Mouse (Mus musculus) cerebellum, postnatal 14 days (tissue): ENCODE results near the gene Comt.

Source experiments
- DNase-seq, 2 experiments: peaks; one replicate each; pipeline ENCODE4 v3.0.0; 2021; ENCODE audit warnings: mixed read lengths in 2 of 2

The Comt gene

DNA sequence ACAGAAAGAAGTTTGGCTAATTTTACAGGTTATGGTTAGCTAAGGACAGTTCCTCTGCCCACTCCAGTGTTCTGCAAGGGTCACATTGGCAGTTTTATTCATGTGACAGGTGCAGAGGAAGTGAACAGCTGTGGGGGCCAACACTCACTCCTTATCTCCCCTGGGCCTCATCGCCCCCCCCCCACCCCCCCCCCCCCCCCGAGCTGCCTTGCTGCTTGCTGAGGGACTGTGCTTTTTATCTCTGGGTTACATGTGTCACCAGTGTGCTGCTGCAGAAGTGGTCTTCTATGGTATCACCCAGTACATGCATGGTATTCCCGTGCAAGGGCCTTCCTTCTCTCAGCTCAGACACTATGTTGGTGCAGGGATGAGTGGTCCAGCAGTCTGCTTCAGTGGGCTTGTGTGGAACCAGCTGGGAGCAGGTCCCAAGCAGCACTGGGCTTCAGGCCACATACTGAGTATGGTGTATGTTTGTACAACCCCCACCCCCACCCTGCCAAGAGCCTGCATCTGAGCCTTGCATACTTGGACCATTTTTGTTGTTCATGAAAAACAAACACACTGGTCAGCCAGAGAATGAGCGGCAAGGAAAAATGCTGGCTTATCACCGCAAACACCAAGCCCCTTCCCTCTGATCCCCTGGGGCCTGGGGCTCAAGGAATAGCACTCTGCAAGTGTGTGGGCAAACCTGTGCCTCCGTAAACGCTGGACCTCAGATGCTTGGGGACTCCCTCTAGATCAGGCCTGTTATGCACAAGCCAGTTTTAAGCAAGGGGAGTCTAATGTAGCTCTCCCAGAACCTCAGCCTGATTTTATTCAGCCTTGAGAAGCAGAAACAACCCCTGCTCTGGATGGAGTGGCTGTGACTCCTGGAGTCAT lies 38.7 kb downstream of the Comt start:
- no peak for DNase-seq

DNA sequence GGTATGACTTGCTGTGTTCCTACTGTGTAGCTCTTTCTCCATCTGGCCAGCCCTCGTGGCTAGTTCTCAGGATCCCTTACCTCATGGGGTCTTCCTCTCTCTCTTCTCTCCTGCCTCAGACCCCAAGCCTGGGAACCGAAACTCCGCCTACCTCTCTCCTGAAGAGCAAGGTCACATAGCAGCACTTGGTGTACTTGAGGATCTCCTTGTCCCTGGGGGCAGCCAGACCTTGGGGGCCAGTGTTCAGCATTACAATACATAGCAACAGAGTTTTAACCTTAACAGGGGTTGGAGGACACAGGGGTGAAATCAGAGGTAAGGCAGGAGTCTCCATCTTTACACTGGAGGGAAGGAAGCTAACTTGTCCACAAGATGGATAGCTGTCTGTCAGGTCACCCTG lies 39.7 kb downstream of the Comt start:
- DNase-seq, result peak in 1 of 2 experiments; percentile 12

DNA sequence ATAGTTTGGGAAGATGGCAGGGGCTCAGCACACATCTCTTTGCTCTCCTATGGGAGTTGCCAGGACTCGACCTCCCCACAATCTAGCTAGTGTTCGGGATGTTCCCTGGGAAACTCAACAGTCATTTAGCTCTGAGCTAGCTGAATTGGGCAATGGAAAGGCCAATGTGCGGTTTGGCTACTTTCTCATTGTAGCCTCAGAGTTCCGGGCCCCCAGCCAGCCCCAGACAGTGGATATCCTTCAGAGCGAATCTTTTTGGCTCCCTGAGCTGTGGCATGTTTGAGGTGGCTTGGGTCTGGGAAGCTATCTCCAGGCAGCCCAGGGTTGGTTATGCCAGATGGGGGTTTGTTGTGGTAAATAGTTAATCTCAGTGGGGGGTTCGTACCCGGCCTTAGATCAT lies 40.2 kb downstream of the Comt start:
- DNase-seq, result peak; percentile 66 to 74

DNA sequence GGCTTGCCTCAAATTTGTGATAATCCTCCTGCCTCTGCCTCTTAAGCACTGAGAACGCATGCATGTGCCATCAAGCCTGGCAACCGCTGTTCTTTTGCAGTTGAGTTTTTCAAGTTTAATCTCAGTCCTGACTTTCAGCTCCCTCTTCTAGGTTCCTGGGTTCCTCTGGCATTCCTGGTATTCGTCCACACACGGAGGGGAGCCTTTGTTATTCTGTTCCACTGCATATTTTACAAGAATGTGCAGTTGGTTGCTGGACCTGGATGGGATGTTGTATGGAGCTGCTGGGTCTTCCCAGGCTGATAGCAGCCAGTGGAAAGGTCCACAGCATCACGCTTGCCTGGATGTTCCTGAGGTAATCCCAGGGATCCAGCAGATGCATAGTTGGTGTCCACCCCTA lies 41.2 kb downstream of the Comt start:
- no peak for DNase-seq

- DNase-seq, result no peak
These were observed 42.0 kb downstream of the Comt start for GRCm38 (mm10) chr16:18384659-18385058.

DNA sequence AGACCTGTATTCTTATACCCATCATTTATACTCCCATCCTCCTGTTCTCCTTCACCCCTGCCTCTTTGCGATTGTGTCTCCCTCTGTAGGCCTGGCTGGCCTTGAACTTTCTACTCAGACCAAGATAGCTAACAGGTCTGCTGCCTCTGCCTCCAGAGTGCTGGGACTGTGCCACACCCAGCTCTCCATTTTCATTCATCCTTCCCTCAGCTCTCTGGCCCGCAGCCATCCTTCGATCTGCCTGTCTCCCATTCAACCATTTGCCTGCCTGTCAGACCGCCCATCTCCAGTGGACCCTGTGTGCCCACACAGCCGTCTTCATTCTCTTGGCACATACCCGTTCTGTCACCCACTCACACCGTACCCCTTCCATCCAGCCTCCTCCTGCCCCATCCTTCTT lies 42.4 kb downstream of the Comt start:
- peak in 1 of 2 experiments; percentile 24 for DNase-seq

GRCm38 (mm10) chr16:18383756-18384155 lies 42.9 kb downstream of the Comt start:
- DNase-seq, result no peak

- DNase-seq, result peak; percentile 56 to 61
These were observed 43.5 kb downstream of the Comt start for GRCm38 (mm10) chr16:18383045-18383726.

GRCm38 (mm10) chr16:18381621-18382258 lies 44.9 kb downstream of the Comt start:
- DNase-seq, result no peak

DNA sequence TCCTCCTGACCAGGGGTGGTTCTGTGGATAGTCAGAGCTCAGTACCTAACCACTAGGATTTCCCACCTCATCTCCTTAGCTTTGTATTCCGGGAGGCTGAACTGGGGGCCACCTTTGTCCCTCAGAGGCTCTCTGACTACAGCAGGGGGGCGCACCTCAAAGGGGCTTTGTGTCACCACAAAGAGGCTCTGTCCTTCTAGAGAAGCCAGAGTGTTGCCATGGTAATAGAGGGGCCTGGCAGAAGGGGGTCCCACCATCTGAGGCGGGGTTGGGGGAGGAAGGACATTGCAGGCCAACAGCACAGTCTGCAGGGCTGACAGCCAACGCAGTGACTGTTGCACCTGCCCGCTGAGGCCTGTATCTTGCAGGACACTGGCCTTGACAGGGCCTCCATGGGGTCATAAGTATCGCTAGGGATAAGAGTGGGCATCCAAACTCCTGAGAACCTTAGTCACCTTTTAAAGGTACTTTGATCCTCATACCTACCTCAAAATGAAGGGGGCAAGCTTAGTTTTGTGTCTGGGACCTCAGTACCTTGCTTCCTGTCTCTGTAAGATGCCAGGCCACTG lies 46.1 kb downstream of the Comt start:
- peak; percentile 59 to 60 for DNase-seq

GRCm38 (mm10) chr16:18379338-18380001 lies 47.2 kb downstream of the Comt start:
- no peak for DNase-seq

- no peak for DNase-seq
These were observed 48.2 kb downstream of the Comt start for GRCm38 (mm10) chr16:18378489-18378888.

DNA sequence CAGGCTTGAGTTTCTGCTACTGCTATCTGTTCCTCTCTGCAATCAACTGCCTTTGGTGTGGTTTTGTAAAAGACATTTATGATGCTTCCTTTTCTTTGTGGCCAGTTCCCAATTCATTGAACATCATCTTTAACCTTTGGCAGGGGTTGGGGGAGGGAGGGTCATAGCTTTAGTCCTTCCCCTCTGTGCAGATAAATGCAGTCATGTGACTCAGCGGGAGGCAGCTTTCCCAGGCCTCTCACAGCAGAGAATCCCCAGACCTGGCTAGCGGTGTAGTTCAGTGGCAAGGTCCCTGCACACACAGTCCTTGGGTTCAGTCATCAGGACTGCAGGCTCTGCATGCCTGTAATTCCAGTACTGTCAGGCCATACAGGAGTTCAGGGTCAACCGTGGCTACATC lies 49.4 kb downstream of the Comt start:
- DNase-seq, result no peak

DNA sequence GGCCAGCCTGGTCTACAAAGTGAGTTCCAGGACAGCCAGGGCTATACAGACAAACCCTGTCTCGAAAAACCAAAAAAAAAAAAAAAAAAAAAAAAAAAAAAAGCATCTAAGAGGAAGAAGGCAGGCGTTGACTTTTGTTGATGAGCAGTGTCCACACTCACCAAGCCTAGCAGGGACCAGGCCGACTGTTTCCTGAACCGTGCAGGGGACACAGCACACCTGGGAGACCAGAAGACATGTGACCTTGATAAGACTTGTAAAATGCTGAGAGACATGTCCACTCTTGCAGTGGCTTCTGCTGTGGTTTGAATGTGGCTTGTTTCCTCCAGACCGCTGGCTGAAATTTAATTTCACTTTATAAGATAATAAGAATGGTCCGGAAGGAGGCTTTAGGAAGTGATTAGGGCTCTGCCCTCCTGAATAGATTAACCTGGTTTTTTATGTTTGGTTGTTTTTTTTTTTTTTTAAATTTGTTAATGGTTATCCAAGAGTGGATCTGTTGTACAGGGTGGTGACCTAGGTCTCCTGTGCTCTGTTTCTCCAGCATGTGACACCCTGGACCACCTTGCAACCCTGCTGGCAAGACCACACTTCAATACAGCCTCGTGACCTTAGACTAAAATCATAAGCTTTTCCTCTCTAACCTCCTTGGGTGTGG lies 50.2 kb downstream of the Comt start:
- DNase-seq, result no peak

DNA sequence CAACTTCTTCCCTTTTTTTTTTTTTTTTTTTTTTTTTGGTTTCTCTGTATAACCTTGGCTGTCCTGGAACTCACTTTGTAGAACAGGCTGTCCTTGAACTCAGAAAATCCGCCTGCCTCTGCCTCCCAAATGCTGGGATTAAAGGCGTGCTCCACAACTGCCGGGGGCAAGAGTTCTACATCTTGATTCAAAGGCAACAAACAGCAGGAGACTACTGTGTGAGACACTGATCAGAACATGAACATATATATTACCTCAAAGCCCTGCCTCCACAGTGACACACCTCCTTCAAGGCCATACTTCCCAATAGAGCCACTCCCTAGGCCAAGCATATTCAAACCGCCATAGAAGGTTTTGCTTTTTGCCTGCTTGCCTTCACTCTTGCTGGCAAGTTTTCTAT lies 53.0 kb downstream of the Comt start:
- no peak for DNase-seq

DNA sequence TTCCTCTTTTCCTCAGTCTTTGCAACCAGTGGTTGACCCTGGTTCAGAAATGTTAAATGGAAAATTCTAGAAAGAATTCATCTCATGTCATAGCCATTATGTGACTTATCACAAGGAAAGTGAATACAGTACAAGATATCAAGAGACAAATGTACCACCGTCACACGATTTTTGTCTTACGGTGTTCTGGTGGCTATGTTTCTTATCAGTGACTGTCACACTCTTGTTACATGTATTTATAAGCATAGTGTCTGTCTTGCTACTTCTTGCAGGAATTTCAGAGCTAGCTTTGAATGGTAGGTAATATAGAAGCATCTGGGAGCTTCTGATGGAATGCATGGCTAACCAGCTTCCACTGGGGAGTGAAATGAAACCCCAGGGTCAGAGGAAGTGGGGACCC lies 56.5 kb downstream of the Comt start:
- DNase-seq, result no peak

- DNase-seq, result no peak
These were observed 59.8 kb downstream of the Comt start for GRCm38 (mm10) chr16:18366849-18367248.

DNA sequence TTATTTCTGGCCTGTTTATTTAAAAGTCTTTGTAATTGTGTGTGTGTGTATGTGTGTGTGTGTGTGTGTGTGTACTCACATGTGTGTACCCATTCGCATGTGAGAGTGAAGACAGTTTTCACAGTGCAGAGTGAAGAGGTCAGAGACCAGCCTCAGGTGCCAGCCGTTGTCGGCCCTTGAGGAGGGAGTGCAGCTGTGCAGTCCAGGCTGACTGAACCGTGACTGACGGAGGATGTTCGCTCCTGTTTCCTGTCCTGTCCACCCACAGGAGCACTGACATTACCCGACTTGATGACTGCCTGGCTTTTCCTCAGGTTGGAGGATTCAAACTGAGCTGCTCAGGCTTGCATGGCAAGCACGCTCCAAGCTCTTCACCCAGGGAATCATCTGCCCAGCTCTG lies 63.7 kb downstream of the Comt start:
- DNase-seq, result no peak

DNA sequence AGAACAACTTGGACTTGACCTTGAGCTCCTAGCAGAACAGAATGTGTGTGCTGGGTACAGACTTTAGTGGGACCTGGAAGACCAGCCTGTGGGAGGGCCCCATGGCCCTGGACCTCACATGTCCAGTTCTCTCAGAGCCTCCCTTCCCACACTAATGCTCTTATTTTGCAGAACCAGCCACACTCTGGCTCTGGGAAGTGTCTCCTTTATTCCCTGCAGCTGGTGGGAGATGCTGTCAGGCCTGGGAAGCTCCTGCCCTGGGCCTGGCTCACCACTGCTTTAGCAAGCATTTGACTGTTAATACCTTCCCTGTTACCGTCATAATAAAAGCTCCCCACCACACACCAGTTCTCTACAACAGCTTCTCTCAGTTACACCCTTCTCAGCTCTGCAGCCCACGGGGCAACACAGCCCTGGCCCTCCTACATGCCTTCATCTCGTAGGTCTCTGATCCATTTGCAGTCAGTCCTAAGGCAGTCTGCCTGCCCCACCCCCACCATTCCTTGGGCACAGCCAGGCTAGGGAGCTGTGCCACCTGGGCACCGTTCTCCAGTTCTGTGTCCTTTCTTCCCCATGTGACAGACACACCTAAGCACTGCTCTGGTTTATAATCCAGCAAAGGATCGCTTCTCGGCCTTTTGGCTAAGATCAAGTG lies 66.4 kb downstream of the Comt start:
- DNase-seq, result peak; percentile 66 to 75

- no peak for DNase-seq
These were observed 68.7 kb downstream of the Comt start for GRCm38 (mm10) chr16:18357977-18358376.

GRCm38 (mm10) chr16:18356961-18357360 lies 69.7 kb downstream of the Comt start:
- peak in 1 of 2 experiments; percentile 29 for DNase-seq
